Mouse (Mus musculus) spleen, postnatal 4 days (tissue): ENCODE data around the gene Phf19.

Source experiments
- DNase-seq, 2 experiments: peaks; one replicate each; pipeline ENCODE4 v3.0.0; 2022; ENCODE audit warnings: low spot score in 2 of 2

The Phf19 gene

GRCm38 (mm10) chr2:34913218-34914068 is at the start of gene Phf19:
Gene Phf19, minus strand, starts transcription at chr2:34914026.
- peak; percentile 64 to 83 for DNase-seq

GRCm38 (mm10) chr2:34963371-34963956 is 49.6 kb upstream of the Phf19 start:
- peak; percentile 45 to 67 for DNase-seq

DNA sequence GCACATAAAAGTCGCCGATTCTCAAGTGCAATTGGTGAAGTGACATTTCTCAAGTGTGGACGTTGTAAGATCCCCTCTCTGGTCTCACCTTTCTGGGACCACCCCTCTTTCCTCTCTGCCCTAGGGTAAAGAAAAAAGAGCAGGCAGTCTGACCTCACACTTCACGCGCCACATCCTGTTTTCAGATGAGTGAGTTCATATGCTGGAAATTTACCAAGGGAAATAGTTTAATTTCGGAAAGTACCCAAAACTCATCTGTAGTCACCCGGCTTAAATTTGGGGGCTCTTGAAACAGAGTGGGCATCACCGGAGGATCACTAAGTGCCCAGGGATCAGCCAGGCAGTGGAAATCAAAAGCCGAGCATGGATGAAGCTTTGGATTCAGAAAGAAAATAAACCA is 49.1 kb upstream of the Phf19 start:
- DNase-seq = no peak

GRCm38 (mm10) chr2:34962211-34962610 is 48.4 kb upstream of the Phf19 start:
- DNase-seq = no peak

GRCm38 (mm10) chr2:34961481-34962036 is 47.7 kb upstream of the Phf19 start, which contains the start of gene Traf1:
Gene Traf1, minus strand, starts transcription at chr2:34961772.
- peak; percentile 50 to 75 for DNase-seq

DNA sequence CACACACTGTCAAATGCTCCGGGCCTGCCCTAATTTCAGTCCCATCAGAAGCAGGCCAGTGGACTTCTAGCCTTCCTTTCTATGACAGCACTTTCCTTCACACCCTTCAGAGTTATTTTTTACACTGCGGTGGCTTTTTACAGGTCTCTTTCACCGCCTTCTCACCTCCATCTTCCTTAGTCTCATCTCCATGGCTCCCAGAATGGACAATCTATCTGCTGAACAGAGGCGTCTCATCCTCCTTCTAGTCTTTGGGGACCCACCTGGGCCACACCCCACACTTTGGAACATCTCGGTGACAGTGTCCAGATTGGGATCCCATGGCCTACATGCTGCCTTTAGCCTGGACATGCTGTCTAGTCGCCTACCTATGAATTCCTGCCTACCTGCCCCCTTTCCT is 47.1 kb upstream of the Phf19 start:
- no peak for DNase-seq

GRCm38 (mm10) chr2:34960466-34960865 is 46.6 kb upstream of the Phf19 start:
- no peak for DNase-seq

- no peak for DNase-seq
Measured at GRCm38 (mm10) chr2:34958582-34958981, 44.8 kb upstream of the Phf19 start.

GRCm38 (mm10) chr2:34958036-34958435 is 44.2 kb upstream of the Phf19 start:
- DNase-seq = no peak

- no peak for DNase-seq
Measured at GRCm38 (mm10) chr2:34957405-34957804, 43.6 kb upstream of the Phf19 start.

- DNase-seq = no peak
Measured at GRCm38 (mm10) chr2:34956941-34957340, 43.1 kb upstream of the Phf19 start.

- no peak for DNase-seq
Measured at GRCm38 (mm10) chr2:34954344-34954743, 40.5 kb upstream of the Phf19 start.

- DNase-seq = no peak
Measured at GRCm38 (mm10) chr2:34953547-34954116, 39.8 kb upstream of the Phf19 start.

DNA sequence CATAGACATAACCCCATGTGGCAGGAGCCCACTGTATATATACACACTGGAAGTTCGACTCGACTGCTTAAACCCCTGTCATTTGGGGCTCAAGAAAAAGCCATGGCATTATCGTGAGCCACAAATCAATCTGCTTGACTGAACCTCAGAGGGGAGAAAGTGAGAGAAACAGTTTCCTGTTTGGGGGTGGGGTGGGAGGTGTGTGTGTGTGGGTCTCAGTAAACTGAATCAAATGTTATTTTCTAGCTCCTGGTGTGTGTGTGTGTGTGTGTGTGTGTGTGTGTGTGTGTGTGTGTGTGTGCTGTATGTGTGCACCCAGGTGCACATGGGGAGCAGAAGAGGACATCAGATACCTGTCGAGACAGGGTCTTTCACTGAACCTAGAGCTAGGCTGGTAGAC is 39.2 kb upstream of the Phf19 start:
- DNase-seq = no peak

DNA sequence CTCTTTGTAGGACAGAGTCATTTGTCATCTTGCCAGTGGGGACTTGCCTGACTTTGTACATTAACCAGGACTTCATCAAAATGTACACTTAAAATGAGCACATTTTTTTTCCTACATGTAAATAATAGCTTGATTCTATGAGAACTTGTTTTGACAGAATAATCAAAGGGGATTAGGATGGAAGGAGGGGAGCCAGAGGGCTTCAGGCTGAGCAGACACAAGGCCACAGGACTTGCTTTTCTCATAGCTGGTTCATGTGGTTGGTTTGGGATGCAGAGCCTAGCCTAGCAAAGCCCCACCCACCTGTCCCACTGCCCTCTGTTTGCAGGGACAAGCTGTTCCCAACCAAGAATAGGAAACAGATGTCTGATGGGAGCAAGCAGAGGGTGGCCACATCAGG is 37.6 kb upstream of the Phf19 start:
- no peak for DNase-seq

GRCm38 (mm10) chr2:34948622-34949021 is 34.8 kb upstream of the Phf19 start:
- no peak for DNase-seq

- no peak for DNase-seq
Measured at GRCm38 (mm10) chr2:34946046-34946445, 32.2 kb upstream of the Phf19 start.

DNA sequence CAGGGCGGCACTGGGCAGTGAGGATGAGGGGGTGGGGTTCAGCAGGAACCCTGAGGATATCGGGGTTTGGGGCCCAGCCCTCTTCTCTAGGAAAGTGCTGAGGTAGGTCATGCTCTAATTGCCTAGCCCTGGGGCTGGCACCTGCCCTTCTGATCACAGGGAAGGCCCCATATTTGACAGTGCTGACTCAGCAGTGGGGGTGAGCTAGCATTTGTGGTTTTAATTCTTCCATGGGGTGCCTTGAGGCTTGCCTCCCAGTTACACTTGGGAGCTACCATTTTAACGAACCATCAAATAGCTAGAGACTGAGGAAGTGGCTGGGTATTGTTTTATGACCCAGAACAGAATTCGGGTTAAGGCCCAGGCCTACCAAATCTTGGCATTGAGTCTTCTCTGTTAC is 31.8 kb upstream of the Phf19 start:
- DNase-seq = no peak

- peak; percentile 80 to 89 for DNase-seq
Measured at GRCm38 (mm10) chr2:34944761-34945160, 30.9 kb upstream of the Phf19 start.

DNA sequence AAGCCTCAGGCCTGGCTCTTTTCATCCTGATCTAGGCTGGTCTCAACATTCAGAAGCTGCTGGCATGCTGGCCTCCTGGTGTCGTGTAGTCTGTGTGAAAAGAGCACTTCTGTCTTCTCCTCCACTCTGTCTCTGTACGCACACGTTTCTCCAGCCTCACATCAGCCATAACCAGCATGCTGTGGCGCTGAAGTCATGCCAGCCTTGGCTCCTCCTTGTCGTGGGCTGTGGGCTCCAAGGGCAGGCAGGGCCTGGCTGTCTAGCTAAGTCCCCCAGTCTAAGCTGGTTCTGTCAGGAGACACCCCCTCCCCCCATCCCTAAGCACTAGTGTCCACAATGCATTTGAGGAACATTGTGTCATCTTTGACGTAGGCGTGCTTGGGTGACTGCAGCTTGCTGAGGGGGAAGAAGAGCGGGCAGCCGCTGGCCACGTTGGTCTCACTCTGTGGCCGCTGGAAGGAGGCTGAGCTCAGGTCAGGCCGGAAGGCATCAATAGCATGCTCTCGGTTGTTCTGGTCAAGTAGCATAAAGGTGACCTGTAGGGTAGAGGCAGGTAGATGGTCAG is 29.8 kb upstream of the Phf19 start:
- no peak for DNase-seq

- no peak for DNase-seq
Measured at GRCm38 (mm10) chr2:34941061-34941675, 27.3 kb upstream of the Phf19 start.

DNA sequence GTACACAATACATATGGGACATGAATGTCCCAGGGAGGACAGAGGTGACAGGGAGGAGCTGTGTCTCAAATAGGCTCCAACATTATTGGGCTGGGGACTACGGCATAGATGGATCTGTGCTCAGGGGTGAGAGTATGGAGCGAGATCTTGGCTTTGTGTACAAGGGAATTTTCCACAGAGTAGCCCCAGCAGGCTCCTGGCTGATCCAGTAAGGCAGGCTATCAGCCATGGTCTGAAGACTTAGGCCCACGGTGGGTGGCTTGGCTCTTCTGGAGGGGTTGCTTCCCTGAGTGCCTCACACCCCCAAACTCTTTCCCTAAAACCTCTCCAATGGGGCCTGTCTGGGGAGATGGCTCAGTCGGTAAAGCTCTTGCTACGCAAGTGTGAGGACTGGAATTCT is 26.4 kb upstream of the Phf19 start:
- no peak for DNase-seq
